Mouse (Mus musculus) ZHBTc4 (cell line): ENCODE data around the gene Mdfi.

Experiments
- DNase-seq: peaks from one replicate; pipeline ENCODE4 v3.0.0-alpha.2; 2011; ENCODE audit warnings: low read depth, low spot score

Gene Mdfi

DNA sequence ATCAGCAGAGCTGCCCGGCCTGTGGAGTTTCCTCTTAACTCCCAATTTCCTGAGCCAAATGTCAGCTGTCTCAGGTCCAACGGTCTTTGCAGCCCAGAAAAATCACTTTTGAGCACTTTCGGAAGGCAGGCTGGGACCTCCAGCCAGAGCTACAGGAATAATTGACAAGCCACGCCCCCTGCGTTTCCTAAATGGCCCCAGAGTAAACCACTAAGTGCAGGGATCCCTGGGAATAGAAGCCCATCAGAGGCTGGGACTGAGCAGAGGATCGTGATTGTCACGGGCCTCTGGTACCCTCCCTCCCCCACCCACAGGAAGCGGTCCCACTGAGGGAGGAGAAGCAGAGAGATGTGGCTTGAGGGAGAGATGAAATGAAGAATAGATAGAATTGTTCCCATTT is 31.7 kb downstream of the Mdfi start:
- DNase-seq, result no peak

DNA sequence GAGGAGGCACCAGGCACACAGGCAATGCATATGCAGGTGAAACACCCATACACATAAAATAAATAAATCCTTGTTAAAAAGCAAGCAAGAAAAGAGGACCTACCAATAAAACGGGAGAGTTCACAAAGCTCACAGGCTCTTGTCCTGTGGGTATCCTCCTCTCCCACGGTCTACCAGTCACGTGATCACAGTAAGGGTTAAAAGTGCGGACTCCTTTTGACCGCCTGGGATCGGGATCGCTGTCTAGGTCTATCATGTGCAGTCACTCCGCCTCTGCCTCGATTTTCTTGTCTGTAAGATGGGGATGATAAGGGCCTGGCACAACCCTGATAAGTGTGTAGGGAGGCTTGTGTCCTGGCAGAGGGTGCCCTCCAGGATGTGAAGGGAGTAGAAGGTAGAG is 37.1 kb downstream of the Mdfi start:
- DNase-seq, result no peak

DNA sequence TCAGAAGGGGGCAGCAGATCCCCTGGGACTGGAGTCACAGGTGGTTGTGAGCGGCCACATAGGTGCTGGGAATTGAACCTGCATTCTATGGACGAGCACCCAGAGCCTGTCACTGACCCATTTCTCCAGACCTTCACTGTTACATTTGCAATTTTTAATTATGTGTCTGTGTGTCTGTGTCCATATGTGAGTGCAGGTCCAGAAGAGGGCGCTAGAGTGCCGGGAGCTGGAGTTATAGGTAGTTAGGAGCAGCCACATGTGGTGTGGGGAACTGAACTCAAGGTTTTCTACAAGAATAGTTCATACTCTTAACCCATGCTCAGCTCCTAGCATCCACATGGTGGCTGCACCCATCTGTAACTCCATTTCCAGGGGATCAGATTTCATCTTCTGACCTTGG is 37.5 kb downstream of the Mdfi start:
- peak; percentile 72 for DNase-seq

DNA sequence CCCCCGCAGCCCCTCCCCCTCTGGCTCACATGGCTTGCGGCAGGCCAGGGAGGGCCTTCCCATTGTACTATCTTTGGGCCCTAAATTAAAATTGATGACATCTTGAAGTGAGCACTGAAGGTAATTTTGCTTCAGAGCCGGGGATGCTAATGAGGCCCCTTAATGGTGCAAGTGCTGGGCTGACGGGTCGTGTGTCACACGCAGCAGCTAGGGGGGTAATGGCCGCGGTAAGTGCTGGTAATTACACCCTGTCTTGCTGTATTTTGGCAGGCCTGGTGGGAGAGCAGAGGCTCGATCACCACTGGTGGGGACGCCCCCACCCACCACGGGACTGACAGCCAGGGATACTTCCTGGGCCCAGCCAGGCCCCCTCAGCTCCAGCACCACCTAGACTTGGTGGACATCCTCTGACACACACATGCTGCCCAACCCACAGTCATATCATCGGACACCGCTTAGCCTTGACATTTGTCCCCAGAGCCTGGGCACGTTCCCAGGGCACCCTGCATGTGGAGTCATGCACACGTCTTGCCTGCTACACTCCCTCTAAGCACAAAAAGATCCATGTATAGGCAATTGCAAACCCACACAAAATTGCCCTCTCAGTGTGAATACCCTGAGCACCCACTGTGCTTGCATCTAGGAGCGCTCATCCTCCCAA is 38.2 kb downstream of the Mdfi start:
- no peak for DNase-seq

DNA sequence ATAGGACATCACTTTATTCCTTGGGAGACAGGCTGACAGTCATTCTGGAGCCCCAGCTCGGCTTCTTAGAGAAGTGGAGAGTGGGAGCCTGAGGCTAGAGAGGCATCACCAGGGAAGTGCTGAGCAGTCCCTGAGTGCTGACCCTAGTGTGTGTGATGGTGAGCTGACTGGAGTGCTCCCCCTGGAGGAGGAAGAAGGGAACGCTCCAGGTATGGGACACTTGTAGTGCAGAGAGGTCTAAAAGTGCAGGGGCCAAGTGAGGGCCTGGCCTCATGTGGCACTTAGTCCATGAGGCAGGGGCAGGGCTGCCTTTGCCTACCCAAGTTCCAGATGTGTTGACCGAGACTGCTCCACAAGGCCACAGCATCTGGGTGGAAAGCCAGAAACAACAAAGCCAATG is 39.0 kb downstream of the Mdfi start:
- peak; percentile 85 for DNase-seq

DNA sequence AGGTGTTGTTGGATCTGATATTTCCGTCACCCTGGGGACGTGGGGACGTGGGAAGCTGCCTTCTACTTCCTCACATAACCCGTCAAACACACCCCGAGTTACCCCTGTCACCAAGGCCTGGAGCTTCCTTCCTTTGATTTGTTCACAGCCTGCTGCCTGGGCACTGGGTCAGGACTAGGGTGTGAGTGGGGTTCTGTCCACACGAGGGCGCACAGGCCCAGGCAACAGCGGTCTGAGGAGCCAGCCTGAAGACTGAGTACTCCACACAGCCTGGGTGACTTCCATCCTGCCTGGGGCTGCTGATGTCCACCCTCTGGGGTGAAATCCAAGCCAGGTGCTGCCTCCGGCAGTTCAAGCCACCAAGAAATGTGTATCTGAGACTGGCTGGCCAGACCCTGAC is 41.1 kb downstream of the Mdfi start:
- DNase-seq, result peak; percentile 88

DNA sequence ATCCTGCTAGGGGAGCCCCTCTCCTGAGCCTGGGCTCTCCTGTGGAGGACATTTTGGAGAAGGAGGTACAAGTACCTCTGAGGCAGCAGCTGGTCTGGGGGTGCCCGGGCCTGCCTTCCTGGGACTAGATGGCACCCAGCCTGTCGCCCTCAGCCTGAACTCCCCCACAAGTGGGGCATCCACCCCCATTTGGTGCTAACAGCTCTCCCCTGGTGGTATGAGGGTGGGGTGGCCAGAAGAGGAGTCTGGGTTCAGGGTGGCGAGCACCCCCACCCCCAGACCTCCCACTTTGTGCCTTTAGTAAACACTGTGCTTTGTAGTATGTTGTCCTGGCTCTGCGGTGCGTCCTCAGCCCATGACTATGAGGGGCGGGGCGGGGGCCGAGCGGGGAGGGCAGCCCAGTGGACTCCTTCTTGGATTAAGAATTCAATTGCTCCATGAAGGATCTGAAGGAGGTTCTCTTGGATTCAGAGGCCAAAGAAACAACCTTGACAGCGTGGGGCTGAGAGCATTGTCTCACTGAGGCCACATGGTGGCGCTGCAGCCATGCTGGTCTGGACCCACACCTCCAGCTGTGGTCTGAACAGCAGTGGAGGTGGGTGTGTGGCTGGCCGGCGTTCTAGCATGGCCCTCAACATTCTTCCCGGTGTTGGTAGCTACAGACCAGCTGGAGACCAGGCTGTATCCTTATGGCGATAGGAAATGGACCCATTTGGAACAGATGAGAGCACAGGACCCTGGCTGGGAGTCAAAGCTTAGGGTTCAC is 42.2 kb downstream of the Mdfi start:
- DNase-seq, result peak; percentile 93

DNA sequence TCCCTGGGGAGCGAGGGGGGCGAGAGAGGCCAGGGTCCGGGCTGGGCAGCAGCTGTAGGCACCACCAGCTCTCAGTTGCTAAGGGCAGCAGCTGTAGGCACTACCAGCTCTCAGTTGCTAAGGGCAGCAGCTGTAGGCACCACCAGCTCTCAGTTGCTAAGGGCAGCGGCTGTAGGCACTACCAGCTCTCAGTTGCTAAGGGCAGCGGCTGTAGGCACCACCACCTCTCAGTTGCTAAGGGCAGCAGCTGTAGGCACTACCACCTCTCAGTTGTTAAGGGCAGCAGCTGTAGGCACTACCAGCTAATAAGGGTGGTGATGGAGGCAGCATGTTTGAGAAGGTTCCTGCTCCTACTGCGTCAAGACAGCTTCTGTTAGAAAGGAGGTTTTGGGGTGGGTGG is 45.5 kb downstream of the Mdfi start:
- no peak for DNase-seq

DNA sequence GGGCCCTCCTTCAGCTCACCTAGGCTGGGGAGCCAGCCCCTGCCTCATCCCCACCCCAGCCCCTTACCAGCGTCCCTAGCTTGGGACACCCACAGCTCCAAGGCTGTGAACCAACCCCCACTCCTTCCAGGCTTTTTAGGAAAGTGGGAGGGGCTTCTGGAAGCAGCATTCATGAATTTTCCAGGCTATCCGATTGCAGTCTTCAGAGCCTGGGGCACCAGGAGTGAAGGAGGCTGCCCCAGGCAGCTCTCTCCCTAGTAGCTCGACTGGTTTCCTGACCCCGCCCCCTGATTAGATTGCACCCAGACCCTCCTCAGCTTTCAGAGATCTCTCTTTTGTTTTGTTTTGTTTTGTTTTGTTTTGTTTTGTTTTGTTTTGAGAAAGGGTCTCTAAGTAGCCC is 46.2 kb downstream of the Mdfi start:
- peak; percentile 90 for DNase-seq

DNA sequence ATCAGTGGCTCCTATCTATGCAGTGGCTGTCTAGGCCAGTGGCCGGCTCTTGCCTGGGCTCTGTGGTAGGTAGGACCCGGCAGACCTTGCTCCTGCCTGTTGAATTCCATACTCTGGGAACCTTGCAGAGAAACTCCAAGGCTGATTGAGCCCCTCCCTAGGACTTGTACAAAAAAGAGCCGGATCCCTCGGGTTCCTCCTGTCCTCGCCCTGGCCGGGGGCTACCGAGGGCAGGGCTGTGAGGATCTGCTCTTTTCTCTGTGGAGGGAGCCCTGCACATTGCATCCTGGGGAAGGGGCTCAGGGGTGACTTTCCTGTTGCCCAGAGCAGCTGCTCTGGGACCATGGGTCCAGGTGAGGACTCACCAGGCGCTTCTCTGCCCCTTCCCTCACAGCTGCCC is 46.9 kb downstream of the Mdfi start:
- peak; percentile 72 for DNase-seq

DNA sequence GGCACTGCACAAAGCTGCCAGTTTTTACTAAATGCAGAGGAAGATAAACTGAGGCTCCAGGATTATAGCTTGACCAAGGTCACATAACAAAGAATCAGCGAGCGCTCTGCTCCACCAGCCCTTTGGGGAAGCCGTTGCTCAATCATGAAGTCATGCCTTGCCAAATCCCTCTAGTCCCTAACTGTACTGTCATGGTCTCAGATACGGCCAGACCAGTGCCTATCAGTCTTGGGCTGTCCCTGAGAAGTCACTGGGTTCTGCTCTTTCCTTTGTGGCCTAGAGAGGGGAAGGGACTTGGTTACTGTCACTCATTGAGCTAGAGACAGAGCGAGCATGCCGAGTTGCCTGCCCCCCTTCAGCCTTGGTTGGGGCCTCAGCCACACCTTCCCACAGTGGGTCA is 50.1 kb downstream of the Mdfi start:
- no peak for DNase-seq

DNA sequence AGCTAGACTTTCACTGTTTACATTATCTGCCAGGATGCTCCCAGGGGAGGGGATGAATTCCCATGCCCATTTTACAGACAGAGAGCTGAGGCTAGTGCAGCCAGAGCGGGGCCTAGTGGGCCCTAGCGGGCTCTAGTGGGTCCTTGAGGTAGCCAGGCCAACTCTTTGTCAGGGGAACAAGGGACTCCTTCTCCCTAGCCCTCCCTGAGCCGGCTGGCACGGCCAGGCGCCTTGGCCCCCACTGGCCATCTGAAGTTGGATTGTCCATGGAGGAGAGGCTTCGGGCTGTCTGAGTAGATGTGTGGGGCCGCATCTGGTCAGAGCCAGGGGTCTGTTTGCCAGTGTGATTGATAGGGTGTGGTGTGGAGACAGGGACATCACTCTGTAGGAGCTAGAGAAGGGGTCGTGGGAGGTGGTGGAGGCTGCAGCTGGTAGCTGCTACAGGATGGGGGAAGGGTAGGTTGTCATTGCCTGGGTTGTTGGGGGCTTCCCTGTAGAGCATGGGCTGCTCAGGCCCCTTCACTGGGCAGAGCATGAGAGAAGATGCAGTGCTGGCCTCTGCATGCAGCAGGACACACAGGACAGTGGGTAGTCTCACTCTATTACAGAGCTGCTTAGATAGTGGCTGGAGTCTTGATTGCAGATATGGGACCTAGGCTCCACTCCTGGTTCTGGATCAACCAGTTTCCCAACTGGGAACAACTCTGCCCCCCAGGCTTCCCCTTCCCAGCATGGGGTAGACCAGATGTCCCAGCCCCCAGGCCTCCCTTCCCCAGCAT is 50.9 kb downstream of the Mdfi start:
- DNase-seq, result no peak

DNA sequence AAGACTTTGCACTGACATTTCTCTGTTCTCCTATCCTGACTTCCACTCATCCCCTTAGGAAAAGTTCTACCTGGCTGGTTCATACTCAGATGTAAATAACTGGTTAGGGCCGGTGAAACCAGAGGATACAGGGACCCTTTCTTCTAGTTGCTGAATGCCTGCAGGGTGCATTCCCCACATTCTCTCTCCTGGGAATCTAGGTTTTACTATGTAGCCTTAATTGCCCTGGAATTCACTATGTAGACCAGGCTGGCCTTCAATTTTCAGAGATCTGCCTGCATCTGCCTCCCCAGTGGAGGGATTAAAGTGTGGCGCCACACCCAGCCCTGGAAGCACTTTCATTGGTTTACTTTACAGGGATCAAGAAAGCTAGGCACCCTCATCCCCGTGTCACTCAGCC is 52.0 kb downstream of the Mdfi start:
- peak; percentile 88 for DNase-seq

DNA sequence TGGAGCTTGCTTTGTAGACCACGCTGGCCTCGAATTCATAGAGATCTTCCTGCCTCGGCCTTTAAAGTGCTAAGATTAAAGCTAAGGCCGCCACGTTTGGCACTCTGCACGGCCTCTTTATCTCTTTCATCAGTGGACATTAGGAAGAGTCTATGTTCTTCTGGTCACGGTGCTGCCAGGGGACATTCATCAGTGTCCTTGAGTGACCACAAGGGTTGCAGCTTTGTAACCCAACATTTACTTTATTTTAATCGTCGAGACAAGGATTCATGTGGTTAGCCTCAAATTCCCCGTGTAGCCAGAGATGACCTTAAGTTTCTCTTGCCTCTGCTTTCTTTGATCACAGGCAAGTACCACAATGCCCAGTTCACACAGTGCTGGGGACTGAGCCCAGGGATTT is 54.0 kb downstream of the Mdfi start:
- no peak for DNase-seq

DNA sequence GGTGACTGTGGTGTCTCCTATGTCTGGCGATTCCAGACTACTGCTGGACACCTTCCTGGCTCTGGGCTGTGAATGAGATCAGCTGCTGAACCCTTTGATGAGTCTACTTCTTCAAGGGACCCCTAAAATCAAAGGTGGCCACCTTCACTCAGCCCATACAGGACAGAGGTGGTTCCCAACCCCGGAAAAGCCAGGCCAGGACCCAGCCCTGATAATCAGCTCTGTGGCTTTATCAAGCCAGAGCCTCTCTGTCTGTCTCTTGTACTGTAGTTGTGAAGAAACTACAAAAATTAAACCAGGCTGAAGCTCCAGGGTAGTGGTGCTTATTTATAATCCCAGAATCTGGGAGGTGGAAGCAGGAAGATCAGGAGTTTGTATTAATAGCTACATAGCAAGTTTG is 57.4 kb downstream of the Mdfi start:
- DNase-seq, result no peak

DNA sequence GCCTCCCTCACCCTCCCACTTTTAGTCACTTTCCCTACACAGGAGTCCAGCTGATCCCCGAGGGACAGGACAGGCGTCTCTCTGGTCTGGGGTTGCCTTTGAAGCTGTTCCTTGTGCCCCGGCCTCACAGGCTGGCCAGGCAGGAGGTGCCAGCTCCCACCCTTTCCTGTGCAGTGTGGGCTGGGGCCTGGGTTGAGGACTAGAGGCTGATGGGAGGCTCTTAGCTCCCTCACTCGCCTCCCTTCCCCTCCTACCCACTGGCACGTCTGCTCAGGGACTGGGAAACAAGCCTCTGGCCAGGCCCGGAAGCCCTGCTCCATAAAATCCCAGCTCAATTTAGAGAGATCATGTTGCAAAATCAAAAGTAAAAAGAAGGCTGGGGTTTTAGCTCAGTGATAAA is 60.9 kb downstream of the Mdfi start:
- DNase-seq, result no peak

DNA sequence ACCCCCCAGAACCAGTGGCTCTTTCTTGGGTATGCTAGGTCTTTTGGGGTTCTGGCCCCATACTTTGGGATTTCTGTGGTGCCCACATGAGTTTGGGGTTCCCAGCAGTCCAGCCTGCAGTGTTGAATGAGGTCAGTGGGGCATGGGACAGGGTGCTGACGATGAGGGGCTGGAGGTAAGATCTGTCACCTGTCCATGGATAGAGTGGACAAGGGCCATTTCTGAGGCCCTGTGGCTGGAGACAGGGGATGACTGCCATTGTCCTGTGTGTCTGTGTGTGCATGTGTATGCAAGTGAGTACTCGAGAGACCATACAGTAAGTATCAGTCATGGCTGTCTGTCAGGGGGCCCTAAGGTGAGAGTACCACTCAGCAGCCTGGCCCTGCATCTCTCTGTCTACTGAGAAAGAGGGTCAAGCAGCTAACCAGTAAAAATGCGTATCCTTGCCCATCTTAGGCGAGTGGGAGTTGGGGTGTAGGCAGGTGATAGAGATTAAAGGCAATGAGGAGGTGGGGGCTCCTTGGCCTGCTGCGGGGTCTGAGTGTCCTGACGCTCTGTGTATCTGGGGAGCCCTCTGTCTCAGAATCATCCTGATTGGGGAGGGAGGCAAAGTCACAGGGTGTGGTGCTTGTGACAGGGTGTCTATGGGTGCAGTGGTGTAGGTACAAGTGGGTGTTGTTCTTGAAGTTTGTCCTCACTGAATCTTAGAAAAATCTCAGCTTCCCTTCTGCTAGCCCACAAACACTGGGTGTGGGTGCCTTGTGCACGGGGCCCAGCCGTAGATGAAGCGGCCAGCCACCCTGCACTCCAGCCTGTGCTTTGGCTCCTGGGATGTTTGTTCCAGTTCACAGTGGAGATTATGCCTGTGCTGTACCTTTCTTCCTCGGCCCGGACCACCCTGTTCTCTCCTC is 64.8 kb downstream of the Mdfi start:
- no peak for DNase-seq

DNA sequence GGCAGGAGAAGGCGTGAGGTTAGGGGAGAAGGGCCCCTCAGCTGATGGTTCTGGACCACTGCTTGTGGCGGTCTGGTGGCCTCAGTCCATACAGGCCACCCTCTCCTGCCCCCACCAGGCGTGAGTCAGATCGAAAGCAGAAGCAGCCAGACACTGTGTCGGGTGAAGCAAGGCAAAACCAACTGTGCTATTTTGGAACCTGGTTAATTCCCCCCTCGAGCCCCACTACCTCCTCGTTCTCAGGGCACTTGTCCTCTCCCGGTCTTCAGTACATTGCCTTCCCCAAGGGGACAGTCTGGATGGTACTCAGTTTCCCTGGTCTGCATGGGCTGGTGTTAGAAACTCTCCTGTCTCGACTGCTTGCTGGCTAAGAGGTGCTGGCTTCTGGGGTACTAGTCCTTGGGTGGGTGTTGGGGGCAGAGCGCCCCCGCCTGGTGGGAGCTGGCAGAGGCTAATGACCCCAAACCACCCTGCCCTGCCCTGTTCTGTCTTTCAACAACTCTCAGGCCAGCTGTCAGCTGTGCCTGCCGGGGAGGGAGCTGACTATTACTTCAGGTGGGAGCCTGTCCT is 65.7 kb downstream of the Mdfi start:
- DNase-seq, result peak; percentile 42

DNA sequence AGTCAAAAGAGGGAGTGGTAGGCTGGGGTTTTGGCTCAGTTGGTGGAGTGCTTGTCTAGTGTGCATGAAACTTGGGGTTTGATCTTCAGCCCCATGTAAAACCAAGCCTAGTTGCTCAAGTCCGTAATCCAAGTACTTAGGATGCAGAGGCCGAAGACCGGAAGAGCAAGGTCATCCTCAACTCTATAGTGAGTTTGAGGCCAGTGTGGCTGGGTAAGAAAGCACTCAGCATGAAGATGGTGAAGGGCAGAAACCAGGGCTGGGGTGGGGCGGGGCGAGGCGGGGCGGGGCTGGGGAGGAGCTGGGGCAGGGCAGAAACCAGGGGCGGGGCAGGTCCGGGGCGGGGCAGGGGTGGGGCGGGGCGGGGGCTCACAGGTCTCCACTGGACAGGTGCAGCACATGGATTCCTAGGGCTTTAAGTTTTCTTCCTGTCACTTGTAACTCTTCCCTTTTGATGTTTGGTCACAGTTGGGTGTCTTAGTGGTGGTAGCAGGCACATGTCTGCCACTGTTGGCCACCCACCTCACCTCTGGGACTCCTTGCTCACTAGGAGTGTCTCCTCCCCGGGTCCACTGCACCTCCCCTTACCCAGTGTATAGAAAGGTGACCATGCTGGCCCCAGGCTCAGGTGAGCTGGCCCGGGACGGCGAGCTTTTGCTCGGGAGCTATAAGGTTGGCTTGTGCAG is 66.9 kb downstream of the Mdfi start:
- no peak for DNase-seq

DNA sequence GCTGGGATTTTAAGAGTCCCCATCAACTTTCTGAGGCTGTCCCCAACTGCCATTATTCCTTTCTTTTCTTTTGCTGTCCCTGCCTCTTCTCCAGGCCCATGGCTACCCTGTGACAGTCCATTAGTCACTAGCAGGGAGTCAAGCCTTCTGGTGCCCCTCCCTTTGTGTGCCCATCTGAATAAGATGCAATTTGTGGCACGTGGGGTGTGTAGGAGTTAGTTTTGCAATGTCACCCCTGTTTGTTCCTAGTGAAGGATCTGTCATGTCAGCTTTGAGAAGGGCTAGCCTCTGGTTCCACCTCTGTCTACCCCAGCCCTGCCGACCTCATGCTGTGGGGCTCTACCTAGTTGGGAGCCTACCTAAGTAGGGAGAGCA is 67.4 kb downstream of the Mdfi start:
- no peak for DNase-seq
